Mouse (Mus musculus): ENCODE results near the gene Rbm10. TPM values are rescaled to one million over a fixed set of nuclear protein-coding genes. Genes with fewer than 3 reads are reported as not detected.

Rbm10 gene
- polyA plus RNA-seq, 3 experiments from 2014 or later = 38.3 to 45.6 (median 42.8) TPM

Other genes starting within 250 kb of the Rbm10 start
- gene Jade3, start 191.8 kb upstream of the Rbm10 start, polyA plus RNA-seq (2017; shearing (Covaris generic)) = 1 to 10 TPM; 1.1 to 1.6 (median 1.4) TPM
- not detected for gene Rgn, start 67.7 kb upstream of the Rbm10 start, polyA plus RNA-seq (2017; shearing (Covaris generic))
- gene Ndufb11, start 116 bp downstream of the Rbm10 start, polyA plus RNA-seq (2017; shearing (Covaris generic)) = 100 to 1,000 TPM; 246 to 261 (median 246) TPM
- gene Uba1, start 40.8 kb downstream of the Rbm10 start, polyA plus RNA-seq (2017; shearing (Covaris generic)) = 100 to 1,000 TPM; 106 to 132 (median 118) TPM
- gene Cdk16, start 70.5 kb downstream of the Rbm10 start, polyA plus RNA-seq (2017; shearing (Covaris generic)) = 10 to 100 TPM in 2 of 3 experiments, 1 to 10 TPM in 1; 5.6 to 14.2 (median 13.1) TPM
- gene Usp11, start 86.4 kb downstream of the Rbm10 start, polyA plus RNA-seq (2017; shearing (Covaris generic)) = 10 to 100 TPM in 2 of 3 experiments, 1 to 10 TPM in 1; 6.5 to 21.8 (median 12.9) TPM
- 100 to 1,000 TPM in 2 of 3 experiments, 10 to 100 TPM in 1; 99.1 to 180 (median 137) TPM for gene Araf, start 180.3 kb downstream of the Rbm10 start, polyA plus RNA-seq (2017; shearing (Covaris generic))

Measured in inflammation-experienced regulatory T-cells, adult 6 months (primary cell).